Mouse (Mus musculus): ENCODE measurements around the gene Gjd3.

DNA sequence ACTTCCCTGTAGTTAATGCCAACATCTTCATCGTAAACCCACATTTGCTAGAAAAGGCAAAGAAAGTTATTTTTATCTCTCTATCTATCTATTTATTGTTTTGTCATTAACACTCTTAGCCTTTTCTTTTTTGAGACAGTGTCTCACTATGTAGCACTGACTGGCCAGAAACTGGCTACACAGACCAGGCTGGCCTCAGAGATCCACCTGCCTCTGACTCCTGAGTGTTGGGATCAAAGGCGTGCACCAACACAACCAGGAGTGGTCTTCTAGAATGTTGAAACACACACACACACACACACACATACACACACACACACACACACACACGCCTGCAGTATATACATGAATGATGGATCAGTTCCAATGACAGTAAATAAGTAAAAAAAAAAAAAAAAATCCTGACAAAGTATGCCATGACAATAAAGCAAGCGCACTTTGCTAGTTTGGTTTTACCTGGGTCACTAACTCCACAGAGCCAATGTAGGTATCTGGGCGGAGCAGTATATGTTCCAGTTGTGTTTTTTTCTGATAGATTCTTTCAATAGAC is 39.6 kb upstream of the Gjd3 start:
- TF ChIP-seq CTCF (IDR thresholded peaks at IDR 0.05; ENCODE audit: control insufficient read depth, insufficient read depth, insufficient read length), result no peak
- TF ChIP-seq MAX (IDR thresholded peaks at IDR 0.05), result no peak
- TF ChIP-seq MYOG (IDR thresholded peaks at IDR 0.05; ENCODE audit: control insufficient read depth, extremely low read depth, insufficient read length), result no peak
- TF ChIP-seq MYOD1 (IDR thresholded peaks at IDR 0.05; ENCODE audit: control insufficient read depth, insufficient read length, low read depth), result no peak
